Mouse (Mus musculus) mature B cell (primary cell): Measurements from ENCODE around the gene Ascc1.
"Not testable (repeated sequence)": the region's sequence is repeated elsewhere in the genome, so short reads cannot be mapped to it uniquely, and the experiment has no call there.

Experiments used
- in situ Hi-C: fragments of 300-500 bp; cut with MboI; formaldehyde crosslinking; loops from 2 replicates; pipeline ENCODE4 v1.14.3; 2019

Gene Ascc1

DNA sequence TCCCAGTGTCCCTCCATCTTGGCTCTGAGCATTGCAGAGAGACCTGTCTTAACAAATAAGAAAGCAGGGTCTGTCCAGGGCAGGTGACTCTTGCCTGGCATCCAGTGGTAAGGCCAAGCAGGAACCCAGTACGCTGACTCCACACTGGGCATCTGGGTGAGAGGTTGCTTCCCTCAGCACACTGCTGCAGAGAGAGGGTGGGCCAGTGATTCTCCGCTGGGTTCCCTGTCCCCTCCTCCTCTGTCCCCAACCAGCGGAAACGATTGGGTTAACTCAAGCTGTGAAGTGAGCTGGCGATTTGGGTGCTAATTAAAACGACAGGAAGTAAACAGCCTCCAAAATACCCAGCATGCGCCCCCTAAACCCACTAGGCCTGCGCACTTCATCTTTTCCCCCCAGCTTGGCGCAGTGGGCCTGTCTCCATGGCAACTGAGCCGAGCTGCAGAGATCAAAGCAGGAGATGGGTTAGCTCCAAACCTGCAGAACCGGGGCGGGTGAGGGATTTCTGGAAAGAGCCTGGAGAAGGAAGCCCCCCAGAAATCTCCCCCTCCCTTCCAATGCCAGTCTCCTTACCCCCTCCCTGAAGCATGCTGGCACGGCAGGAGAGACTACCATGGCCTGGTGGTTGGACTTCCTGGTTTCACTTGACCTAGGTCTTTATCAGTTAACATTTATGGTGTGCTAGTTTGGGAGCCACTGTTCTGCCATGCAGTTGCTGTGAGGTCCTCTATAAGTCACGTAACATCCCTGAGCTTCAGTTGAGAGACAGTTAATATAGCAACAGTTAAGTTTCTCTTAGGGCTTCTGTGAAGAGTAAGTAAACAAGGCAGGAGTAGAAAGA, 113.0 kb downstream of the Ascc1 start:
- in situ Hi-C loops: no loop called here

DNA sequence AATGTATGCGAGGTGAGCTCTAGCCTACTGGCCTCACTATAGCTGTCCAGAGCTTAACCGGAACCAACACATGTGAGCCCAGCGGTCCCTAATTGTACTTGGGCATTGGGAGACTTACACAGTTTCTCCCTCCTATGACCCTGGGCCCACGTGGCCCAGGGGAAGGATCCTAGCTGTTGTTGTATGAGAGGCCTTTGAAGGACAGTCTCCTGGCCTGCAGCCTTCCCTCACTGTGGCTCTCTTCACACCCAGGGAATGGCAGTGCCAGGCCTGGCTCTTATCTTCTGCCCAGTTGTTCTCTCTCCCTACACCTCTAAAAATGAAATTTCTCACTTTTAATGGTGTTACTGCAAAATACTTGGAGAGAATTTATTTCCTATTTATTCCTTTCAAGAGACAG, 114.4 kb downstream of the Ascc1 start:
- in situ Hi-C loops: no loop called here

DNA sequence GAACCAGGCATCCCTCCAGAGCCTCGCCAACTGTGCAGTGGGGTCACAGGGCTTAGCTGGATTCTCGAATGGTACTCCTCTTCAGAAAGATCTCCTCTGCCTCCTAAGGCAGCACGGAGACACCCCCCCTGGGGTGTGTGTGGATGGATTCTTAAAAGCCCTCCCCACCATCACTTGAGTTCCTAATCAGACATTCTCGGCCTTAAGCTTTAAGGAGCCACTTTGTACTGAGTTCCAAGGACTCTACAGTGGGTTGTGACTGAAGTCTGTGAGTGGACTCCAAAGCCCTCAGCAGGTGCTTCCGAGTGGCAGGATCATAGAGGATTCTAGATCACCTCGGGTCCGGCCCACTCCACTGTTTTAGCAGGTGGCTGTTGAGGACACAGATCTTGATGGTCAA, 115.9 kb downstream of the Ascc1 start:
- in situ Hi-C loops: no loop called here

DNA sequence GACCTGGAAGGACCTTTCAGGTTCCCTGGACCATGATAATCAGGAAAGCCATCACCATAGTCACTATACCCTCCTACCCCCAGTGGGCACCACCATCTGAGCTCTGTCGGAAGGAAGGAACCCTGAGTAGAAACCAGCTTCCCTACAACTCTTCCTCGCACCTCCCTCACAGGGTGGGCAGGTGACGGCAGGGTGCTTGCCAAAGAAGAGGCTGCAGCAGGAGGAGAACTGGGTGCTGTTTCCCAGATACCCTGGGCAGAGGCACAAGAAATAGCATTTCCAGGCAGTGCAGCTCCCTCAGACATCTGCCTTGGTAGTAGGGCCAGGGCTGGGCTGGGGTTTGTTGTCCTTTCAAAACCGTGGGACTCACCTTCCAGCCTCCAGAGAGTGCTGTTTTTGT, 118.0 kb downstream of the Ascc1 start:
- in situ Hi-C loops: no loop called here

DNA sequence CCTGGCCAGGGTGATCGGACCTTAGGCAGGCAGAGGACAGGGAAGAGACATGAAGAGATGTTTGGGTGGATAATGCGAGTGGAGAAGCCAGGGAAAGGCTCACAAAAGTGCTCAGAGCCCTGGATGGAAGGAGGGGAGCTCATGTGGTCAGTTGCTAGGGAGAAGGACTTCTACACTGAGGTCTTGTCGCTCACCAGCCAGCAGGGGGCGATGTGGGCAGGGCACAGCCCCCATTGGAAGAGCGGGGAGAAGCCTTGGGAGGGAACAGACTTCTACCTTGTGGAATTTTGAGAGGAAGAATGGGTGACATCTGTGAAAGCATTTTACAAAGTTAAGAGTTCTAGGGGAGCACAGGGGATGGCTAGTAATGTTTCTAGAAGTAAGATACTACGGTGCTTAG, 121.5 kb downstream of the Ascc1 start:
- in situ Hi-C loops: no loop called here

DNA sequence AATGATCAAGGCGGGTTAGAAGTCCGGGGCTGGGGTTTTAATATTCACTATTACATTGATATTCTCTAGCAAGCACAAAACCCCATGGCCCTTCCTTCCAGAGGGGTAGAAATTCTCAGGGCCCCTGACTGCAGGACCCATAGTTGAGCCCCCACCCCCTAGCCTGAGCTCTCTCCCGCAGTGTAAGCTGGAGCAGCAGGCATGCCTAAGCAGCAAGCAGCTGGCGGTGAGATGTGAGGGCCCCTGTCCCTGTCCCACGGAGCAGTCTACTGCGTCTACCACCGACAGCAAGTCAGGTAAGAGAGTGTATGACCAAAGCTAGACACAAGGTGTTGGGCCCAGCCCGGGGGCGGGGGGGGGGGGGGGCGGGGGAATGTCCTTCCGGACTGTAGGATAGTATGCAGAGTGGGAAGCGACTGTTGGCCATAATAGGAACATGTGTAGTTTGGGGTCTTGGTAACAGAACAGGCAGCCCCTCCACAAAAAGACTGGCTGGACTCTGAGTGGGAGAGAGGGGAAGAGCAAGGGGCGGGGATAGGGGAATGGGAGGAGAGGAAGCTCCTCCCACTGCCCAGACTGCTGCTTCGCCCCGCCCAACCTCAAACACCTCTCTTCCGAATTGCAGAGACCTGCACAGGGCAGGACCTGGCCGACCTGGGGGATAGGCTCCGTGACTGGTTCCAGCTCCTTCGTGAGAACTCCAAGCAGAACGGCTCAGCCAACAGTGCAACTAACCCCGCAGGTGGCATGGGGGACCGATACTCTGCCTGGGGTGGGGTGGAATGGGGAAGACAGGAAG, 123.1 kb downstream of the Ascc1 start:
- in situ Hi-C loops: no loop called here

DNA sequence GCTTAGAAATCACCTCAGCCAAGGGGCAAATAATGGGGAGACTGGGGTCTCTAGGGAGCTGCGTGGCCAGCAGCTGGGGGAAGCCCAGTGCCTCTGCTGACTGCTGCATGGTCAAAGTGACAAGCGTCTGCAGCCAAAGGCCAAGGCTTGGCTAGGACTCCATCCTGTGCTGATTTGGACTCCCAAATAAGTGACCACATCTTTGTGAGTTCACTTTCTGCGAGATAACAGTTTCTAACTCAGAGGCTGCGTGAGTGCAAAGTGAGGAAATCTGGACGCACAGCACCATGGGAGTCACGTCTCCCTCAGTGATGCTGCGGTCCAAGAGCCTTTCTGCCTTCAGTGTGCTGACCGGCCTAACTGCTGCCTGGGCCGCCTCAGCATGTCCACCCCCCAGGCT, 125.7 kb downstream of the Ascc1 start:
- in situ Hi-C loops: no loop called here

DNA sequence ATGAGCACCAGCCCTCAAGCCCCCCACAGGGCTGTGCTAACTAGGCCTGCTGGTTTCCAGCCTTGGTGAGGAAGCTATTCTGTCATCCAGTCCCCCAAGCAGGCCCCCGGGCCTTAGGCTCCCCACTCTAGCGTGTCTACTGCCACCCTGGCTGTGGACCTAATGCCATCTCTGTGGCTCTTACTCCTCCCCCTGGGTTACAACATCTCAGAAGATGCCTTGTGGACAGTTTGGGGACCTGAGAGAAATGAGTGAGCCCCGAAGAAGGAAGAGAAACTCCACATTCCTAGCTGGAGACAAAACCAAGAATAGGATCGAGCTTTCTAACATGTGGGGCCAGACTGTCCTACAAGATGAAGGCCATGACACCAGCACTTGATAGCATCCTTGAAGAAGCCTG, 127.9 kb downstream of the Ascc1 start:
- in situ Hi-C loops: no loop called here

DNA sequence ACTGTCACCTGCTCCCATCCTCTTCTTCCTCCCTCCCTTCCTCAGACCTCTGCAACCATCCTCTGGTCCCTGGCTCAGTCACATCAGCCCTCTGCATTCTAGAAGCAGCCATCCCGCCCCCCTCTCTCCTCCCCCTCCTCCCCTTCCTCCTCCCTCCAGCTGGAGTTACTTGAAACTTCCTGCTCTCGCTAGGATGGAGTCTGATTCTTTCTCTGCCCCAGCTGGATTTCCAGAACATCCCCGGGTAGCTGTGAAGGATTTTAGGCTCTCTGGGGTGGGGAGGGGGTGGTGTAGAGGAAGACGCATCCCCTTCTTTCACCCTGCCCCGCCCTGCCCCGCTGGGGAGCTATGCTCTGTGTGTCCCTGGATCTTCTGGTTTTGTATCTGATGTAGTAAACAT, 130.9 kb downstream of the Ascc1 start:
- in situ Hi-C loops: no loop called here

DNA sequence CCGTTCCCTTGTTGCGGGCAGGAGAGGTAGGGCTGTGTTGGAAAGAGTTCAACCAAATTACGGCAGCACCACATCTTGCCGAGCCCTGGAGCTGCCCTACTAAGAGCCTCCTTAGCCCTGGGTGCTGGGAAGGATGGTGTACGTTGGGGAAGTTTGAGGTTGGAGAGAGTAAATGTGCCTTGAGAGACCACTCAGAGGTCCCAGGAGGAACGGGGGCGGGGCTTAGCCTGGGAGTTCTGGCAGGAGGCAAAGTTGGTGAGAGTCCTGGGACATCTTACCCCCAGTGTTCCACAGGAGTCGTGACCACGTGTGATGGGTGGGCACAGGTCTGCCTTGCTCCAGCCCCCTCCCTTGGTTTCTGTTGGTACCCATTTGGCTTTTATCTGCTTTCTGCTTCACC, 131.6 kb downstream of the Ascc1 start:
- in situ Hi-C loops: no loop called here

DNA sequence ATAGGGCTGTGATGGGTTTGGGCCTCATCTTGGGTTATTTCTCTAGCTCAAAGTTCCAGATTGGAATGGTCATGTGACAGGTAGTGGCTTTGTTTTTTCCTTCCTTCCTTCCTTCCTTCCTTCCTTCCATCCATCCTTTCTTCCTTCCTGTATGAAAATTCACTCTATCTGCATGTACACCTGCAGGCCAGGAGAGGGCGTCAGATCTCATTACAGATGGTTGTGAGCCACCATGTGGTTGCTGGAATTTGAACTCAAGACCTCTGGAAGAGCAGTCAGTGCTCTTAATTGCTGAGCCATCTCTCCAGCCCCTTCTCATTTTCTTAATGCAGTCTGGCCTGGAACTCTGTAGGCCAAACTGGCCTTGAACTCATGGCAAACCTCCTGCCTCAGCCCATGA, 133.4 kb downstream of the Ascc1 start:
- in situ Hi-C loops: not testable (repeated sequence)

DNA sequence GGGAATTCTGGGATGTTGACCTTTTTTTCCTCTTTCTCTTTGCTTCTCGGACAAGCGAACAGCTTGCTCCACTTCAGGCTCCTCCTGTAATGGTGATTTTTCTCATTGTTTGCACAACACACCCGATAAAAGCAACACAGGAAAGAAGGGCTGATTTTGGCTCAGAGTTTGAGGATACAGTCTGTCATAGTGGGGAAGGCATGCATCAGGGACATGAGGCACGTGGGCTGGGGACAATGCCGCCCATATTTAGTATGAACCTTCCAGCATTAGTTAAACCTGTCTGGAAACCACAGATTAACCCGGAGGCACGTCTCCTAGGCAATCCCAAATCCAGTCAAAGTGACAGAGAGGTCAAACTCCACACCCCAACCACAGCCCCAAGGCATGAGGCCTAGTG, 134.3 kb downstream of the Ascc1 start:
- in situ Hi-C loops: no loop called here

DNA sequence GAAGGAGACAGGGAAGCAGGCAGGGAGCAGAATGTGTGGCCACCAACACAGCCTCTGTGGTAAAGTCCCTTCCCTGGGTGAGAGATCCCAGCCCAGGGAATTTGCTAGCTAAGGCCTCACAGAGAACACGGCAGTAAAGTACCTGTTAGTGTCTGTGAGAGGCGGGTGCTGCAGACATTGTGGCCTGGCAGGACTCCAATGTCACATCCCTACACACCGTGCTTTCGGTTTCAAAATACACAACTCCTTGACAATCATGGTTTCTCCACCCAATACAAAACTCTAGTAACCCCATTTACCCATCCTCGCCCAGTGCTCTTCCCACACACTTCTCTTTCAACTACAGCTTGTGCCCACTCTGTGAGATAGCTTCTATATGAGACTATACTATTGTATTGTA, 136.1 kb downstream of the Ascc1 start:
- in situ Hi-C loops: no loop called here

DNA sequence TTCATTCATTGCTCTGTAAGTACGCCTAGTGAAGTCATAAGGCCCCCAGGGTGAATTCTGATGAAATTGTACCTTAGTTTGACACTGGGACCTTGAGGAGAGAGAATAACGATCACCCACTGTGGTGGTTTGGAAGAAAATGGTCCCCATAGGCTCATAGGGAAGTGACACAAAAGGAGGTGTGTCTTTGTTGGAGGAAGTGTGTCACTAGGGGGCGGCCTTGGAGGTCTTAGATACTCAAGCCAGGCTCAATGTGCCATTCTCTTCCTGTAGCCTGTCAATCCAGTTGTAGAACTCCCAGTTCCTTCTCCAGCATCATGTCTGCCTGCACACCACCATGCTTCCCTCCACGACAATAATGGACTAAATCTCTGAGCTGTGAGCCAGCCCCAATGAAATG, 138.1 kb downstream of the Ascc1 start:
- in situ Hi-C loops: no loop called here

DNA sequence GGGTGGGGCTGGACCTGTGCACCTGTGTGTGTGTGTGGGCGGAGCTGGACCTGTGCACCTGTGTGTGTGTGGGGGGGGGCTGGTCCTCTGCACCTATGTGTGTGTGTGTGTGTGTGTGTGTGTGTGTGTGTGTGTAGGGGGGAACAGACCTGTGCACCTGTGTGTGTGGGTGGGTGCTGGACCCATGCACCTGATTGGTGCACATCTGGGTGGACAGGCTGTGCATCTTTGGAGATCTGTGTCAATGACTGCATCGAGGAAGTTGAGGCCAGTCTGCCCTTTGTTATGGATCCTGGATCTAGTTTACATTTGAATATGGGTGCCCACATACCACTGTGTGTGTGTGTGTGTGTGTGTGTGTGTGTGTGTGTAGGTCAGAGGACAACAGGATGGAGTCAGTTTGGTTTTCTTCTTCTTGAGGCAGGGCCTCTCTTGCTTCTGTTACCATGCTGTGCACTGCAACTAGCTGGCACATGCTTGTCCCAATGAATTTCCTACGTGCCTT, 139.1 kb downstream of the Ascc1 start:
- in situ Hi-C loops: no loop called here

DNA sequence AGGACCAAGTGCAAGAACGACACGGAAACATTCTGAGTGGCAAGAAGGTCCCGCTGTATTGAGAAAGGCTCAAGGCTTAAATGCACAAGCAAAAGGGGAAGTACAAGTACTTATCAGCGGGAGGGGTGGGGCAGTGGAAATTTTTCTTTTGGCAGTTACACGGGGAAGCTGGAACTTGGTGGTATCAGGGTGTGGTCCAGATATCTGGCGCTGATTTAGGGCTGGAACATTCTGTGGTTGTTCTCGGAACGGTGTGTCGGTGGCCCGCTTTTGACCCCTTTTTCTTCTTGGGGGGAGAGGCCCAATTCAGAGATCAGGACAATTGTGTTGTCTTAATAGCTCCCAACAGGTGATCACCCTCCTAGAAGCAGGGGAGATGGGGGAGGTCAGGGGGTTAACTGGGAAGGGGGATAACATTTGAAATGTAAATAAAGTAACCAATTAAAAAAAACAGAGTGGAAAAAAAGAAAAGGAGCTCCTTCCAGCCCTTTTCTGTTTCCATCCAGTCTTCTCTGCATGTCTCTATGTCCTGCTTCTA, 145.0 kb downstream of the Ascc1 start:
- in situ Hi-C loops: not testable (repeated sequence)

DNA sequence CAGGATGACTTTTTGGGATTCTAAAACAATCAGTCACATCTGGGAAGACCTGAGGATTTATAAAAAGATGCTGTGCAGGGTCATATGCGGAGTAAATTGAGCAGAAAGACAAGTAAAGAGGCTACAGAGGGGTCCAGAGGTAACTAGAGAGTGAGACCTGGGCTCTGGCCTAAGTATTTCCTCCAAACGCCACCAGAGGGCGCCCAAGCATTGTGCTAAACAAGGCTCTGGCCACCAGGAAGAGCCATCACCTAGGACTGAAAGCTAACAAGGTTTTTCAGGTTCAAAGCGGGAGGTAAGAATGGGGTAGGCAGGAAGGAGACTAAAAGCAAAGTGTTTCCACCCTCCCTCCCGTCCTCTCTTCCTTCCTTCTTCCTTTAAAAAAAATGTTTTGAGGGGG, 145.5 kb downstream of the Ascc1 start:
- in situ Hi-C loops: no loop called here
